Mouse (Mus musculus): Measurements from ENCODE around the gene Hecw1. TPM values are rescaled to one million over a fixed set of nuclear protein-coding genes. Genes with fewer than 3 reads are reported as not detected.
A peak's percentile ranks its signal among the peaks of the same experiment; 100 is the strongest.

The Hecw1 gene
- not detected in 2 replicates for total RNA-seq (2017)

- ATAC-seq (replicated peaks in 1 of 2; ENCODE audit: insufficient read depth in 1 of 2, low FRiP score in 2 of 2, low TSS enrichment in 1 of 2, low read depth in 1 of 2, poor library complexity in 2 of 2, severe bottlenecking in 2 of 2) = peak; percentile 32 to 46; a peak in 3 of 4 replicates
These were observed at the start of gene Hecw1 for GRCm38 (mm10) chr13:14522906-14523269. TSS of gene Hecw1 (minus strand) at chr13:14523228.

GRCm38 (mm10) chr13:14561336-14561735 is 38.3 kb upstream of the Hecw1 start:
- no peak for ATAC-seq (replicated peaks in 1 of 2; ENCODE audit: insufficient read depth in 1 of 2, low FRiP score in 2 of 2, low TSS enrichment in 1 of 2, low read depth in 1 of 2, poor library complexity in 2 of 2, severe bottlenecking in 2 of 2)

GRCm38 (mm10) chr13:14552628-14553027 is 29.6 kb upstream of the Hecw1 start:
- ATAC-seq (replicated peaks in 1 of 2; ENCODE audit: insufficient read depth in 1 of 2, low FRiP score in 2 of 2, low TSS enrichment in 1 of 2, low read depth in 1 of 2, poor library complexity in 2 of 2, severe bottlenecking in 2 of 2) = no peak

- no peak for ATAC-seq (replicated peaks in 1 of 2; ENCODE audit: insufficient read depth in 1 of 2, low FRiP score in 2 of 2, low TSS enrichment in 1 of 2, low read depth in 1 of 2, poor library complexity in 2 of 2, severe bottlenecking in 2 of 2)
These were observed 19.8 kb upstream of the Hecw1 start for GRCm38 (mm10) chr13:14542860-14543259.

- peak; percentile 37 to 39 for ATAC-seq (replicated peaks in 1 of 2; ENCODE audit: insufficient read depth in 1 of 2, low FRiP score in 2 of 2, low TSS enrichment in 1 of 2, low read depth in 1 of 2, poor library complexity in 2 of 2, severe bottlenecking in 2 of 2)
These were observed 711 bp downstream of the Hecw1 start for GRCm38 (mm10) chr13:14522128-14522905.

GRCm38 (mm10) chr13:14521746-14522127 is 1.3 kb downstream of the Hecw1 start:
- ATAC-seq (replicated peaks in 1 of 2; ENCODE audit: insufficient read depth in 1 of 2, low FRiP score in 2 of 2, low TSS enrichment in 1 of 2, low read depth in 1 of 2, poor library complexity in 2 of 2, severe bottlenecking in 2 of 2) = no peak

GRCm38 (mm10) chr13:14519605-14520004 is 3.4 kb downstream of the Hecw1 start:
- ATAC-seq (replicated peaks in 1 of 2; ENCODE audit: insufficient read depth in 1 of 2, low FRiP score in 2 of 2, low TSS enrichment in 1 of 2, low read depth in 1 of 2, poor library complexity in 2 of 2, severe bottlenecking in 2 of 2) = no peak

GRCm38 (mm10) chr13:14517478-14517877 is 5.5 kb downstream of the Hecw1 start:
- ATAC-seq (replicated peaks in 1 of 2; ENCODE audit: insufficient read depth in 1 of 2, low FRiP score in 2 of 2, low TSS enrichment in 1 of 2, low read depth in 1 of 2, poor library complexity in 2 of 2, severe bottlenecking in 2 of 2) = no peak

- no peak for ATAC-seq (replicated peaks in 1 of 2; ENCODE audit: insufficient read depth in 1 of 2, low FRiP score in 2 of 2, low TSS enrichment in 1 of 2, low read depth in 1 of 2, poor library complexity in 2 of 2, severe bottlenecking in 2 of 2)
These were observed 7.9 kb downstream of the Hecw1 start for GRCm38 (mm10) chr13:14515106-14515505.

GRCm38 (mm10) chr13:14513934-14514333 is 9.1 kb downstream of the Hecw1 start:
- ATAC-seq (replicated peaks in 1 of 2; ENCODE audit: insufficient read depth in 1 of 2, low FRiP score in 2 of 2, low TSS enrichment in 1 of 2, low read depth in 1 of 2, poor library complexity in 2 of 2, severe bottlenecking in 2 of 2) = no peak

- no peak for ATAC-seq (replicated peaks in 1 of 2; ENCODE audit: insufficient read depth in 1 of 2, low FRiP score in 2 of 2, low TSS enrichment in 1 of 2, low read depth in 1 of 2, poor library complexity in 2 of 2, severe bottlenecking in 2 of 2)
These were observed 16.3 kb downstream of the Hecw1 start for GRCm38 (mm10) chr13:14506765-14507164.

- no peak for ATAC-seq (replicated peaks in 1 of 2; ENCODE audit: insufficient read depth in 1 of 2, low FRiP score in 2 of 2, low TSS enrichment in 1 of 2, low read depth in 1 of 2, poor library complexity in 2 of 2, severe bottlenecking in 2 of 2)
These were observed 22.8 kb downstream of the Hecw1 start for GRCm38 (mm10) chr13:14500251-14500650.

- ATAC-seq (replicated peaks in 1 of 2; ENCODE audit: insufficient read depth in 1 of 2, low FRiP score in 2 of 2, low TSS enrichment in 1 of 2, low read depth in 1 of 2, poor library complexity in 2 of 2, severe bottlenecking in 2 of 2) = no peak
These were observed 24.2 kb downstream of the Hecw1 start for GRCm38 (mm10) chr13:14498780-14499179.

- no peak for ATAC-seq (replicated peaks in 1 of 2; ENCODE audit: insufficient read depth in 1 of 2, low FRiP score in 2 of 2, low TSS enrichment in 1 of 2, low read depth in 1 of 2, poor library complexity in 2 of 2, severe bottlenecking in 2 of 2)
These were observed 26.1 kb downstream of the Hecw1 start for GRCm38 (mm10) chr13:14496954-14497353.

GRCm38 (mm10) chr13:14487812-14488211 is 35.2 kb downstream of the Hecw1 start:
- no peak for ATAC-seq (replicated peaks in 1 of 2; ENCODE audit: insufficient read depth in 1 of 2, low FRiP score in 2 of 2, low TSS enrichment in 1 of 2, low read depth in 1 of 2, poor library complexity in 2 of 2, severe bottlenecking in 2 of 2)

GRCm38 (mm10) chr13:14471121-14471520 is 51.9 kb downstream of the Hecw1 start:
- ATAC-seq (replicated peaks in 1 of 2; ENCODE audit: insufficient read depth in 1 of 2, low FRiP score in 2 of 2, low TSS enrichment in 1 of 2, low read depth in 1 of 2, poor library complexity in 2 of 2, severe bottlenecking in 2 of 2) = no peak

GRCm38 (mm10) chr13:14467517-14467916 is 55.5 kb downstream of the Hecw1 start:
- no peak for ATAC-seq (replicated peaks in 1 of 2; ENCODE audit: insufficient read depth in 1 of 2, low FRiP score in 2 of 2, low TSS enrichment in 1 of 2, low read depth in 1 of 2, poor library complexity in 2 of 2, severe bottlenecking in 2 of 2)

GRCm38 (mm10) chr13:14461036-14461435 is 62.0 kb downstream of the Hecw1 start:
- no peak for ATAC-seq (replicated peaks in 1 of 2; ENCODE audit: insufficient read depth in 1 of 2, low FRiP score in 2 of 2, low TSS enrichment in 1 of 2, low read depth in 1 of 2, poor library complexity in 2 of 2, severe bottlenecking in 2 of 2)

- ATAC-seq (replicated peaks in 1 of 2; ENCODE audit: insufficient read depth in 1 of 2, low FRiP score in 2 of 2, low TSS enrichment in 1 of 2, low read depth in 1 of 2, poor library complexity in 2 of 2, severe bottlenecking in 2 of 2) = no peak
These were observed 66.0 kb downstream of the Hecw1 start for GRCm38 (mm10) chr13:14457043-14457442.
